Mouse (Mus musculus): ENCODE measurements around the gene Afmid. TPM values are rescaled to one million over a fixed set of nuclear protein-coding genes. Genes with fewer than 3 reads are reported as not detected.
A peak's percentile ranks its signal among the peaks of the same experiment; 100 is the strongest.

The Afmid gene
- polyA plus RNA-seq, 1 experiment from 2014 or later = 5.7 TPM

DNA sequence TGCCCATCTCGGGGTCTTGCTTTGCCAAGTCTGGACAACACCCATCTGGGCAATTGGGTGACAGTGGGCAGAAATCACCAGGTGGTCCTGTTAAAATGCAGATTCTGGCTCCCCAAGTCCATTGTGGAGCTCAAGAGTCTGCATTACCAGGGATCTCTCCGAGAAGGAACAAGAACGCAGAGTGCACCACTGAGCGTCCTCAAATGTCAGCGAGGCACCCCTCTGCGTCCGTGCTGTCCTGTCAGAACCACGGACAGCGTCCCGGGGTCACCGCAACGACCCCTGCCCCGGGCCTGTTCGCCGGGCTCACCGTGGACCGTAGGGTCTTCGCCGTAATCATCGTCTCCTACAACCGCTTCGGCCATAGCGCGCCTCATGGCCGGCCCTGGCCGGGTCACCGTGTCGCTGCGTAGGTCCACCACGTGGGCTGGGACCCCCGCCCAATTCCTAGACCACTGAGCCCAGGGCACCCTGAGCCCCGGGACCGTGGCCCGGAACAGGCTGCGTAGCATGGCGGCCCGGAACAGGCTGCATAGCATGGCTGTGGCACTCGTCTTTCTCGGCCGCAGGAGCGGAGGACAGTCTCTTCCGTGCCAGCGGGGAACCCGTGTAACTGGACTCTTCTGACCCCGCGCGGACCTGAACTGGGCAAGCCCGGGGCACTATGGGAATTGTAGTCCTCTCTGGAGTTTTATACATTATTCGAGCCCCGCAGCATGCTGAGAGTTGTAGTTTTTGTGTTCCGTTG lies 47.3 kb downstream of the Afmid start, which contains the start of gene Tha1:
Gene Tha1, minus strand, starts transcription at position 621 of the 748 bp plus-strand sequence.
- H3K4me3 ChIP-seq (ENCODE audit: low read depth, low read length) = peak within 1 kb of the TSS; percentile 62
- 1% methylated on average over 51 of the region's 51 CpGs for WGBS
- peak; percentile 86 for DNase-seq (ENCODE audit: low spot score)
- peaks cover under 1% of the 10 kb centered on the region for H3K4me1 ChIP-seq (ENCODE audit: control insufficient read depth, insufficient read depth, low read length)
- H3K27me3 ChIP-seq (replicated peaks; ENCODE audit: control insufficient read depth, insufficient read depth, low read length) = no peaks in the 10 kb centered on the region
- H3K36me3 ChIP-seq (ENCODE audit: control insufficient read depth, insufficient read depth, low read length) = no peaks in the 10 kb centered on the region
- no peaks in the 10 kb centered on the region for H3K9me3 ChIP-seq (replicated peaks; ENCODE audit: control insufficient read depth, low read length)
- peak within 1 kb of the TSS; percentile 69 for H3K9ac ChIP-seq (ENCODE audit: low read length)
- peak within 1 kb of the TSS; percentile 73 for H3K4me2 ChIP-seq (ENCODE audit: low read length)
- peak; percentile 78 for ATAC-seq
- H3K27ac ChIP-seq (ENCODE audit: low read depth, low read length) = no peak within 1 kb of the TSS

DNA sequence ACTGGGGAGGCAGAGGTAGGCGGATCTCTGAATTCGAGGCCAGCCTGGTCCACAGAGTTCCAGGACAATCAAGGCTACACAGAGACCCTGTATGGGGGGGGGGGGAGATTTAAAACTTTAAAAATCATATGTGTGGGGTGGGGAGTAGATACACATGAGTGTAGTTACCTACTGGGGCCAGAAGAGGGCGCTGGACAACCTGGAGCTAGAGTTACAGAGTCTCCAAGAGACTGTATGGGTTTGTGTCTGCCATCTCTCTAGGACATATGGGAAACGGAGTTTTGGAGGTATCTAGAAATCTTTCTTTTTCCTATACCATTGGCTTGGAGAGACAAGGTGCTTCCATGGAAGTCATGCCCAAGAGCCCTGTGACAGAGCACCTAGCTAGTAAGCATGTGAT lies 48.7 kb downstream of the Afmid start:
- DNase-seq (ENCODE audit: low spot score) = no peak
- Histone ChIP-seq H3K27ac (ENCODE audit: low read depth, low read length) (no peak overlapping the region), H3K27me3 (replicated peaks; ENCODE audit: control insufficient read depth, insufficient read depth, low read length) (no peaks in the 10 kb centered on the region), H3K9ac (ENCODE audit: low read length) (no peak overlapping the region), H3K4me2 (ENCODE audit: low read length) (no peak overlapping the region), H3K4me1 (ENCODE audit: control insufficient read depth, insufficient read depth, low read length) (peaks cover 10% of the 10 kb centered on the region), H3K4me3 (ENCODE audit: low read depth, low read length) (no peak overlapping the region), H3K36me3 (ENCODE audit: control insufficient read depth, insufficient read depth, low read length) (no peaks in the 10 kb centered on the region), H3K9me3 (replicated peaks; ENCODE audit: control insufficient read depth, low read length) (no peaks in the 10 kb centered on the region)
- 63% methylated on average over 4 of the region's 4 CpGs for WGBS
- ATAC-seq = no peak

DNA sequence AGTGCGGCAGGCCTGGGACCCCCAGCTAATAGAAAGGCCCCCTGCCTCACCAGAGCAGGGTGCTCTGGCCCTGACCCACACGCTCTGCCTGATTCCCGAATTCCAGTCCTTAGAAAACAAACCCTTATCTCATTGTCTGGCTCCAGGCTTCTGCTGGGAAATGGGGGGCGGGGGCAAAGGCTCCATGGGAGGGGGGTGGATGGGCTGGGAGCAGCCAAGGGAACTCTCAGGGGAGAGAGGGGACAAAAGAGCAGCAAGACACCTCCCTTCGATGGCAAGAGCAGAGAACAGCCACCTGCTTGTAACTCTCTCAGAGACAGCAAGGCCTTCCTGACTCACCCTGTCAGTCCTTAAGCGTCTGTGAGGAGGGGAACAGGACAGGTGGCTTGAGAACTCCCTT lies 50.0 kb downstream of the Afmid start:
- Histone ChIP-seq H3K27ac (ENCODE audit: low read depth, low read length) (no peak overlapping the region), H3K9ac (ENCODE audit: low read length) (no peak overlapping the region), H3K4me2 (ENCODE audit: low read length) (no peak overlapping the region), H3K9me3 (replicated peaks; ENCODE audit: control insufficient read depth, low read length) (no peaks in the 10 kb centered on the region), H3K4me3 (ENCODE audit: low read depth, low read length) (no peak overlapping the region), H3K36me3 (ENCODE audit: control insufficient read depth, insufficient read depth, low read length) (no peaks in the 10 kb centered on the region), H3K27me3 (replicated peaks; ENCODE audit: control insufficient read depth, insufficient read depth, low read length) (no peaks in the 10 kb centered on the region), H3K4me1 (ENCODE audit: control insufficient read depth, insufficient read depth, low read length) (peaks cover 10% of the 10 kb centered on the region)
- 10% methylated on average over 6 of the region's 6 CpGs for WGBS
- no peak for DNase-seq (ENCODE audit: low spot score)
- no peak for ATAC-seq

DNA sequence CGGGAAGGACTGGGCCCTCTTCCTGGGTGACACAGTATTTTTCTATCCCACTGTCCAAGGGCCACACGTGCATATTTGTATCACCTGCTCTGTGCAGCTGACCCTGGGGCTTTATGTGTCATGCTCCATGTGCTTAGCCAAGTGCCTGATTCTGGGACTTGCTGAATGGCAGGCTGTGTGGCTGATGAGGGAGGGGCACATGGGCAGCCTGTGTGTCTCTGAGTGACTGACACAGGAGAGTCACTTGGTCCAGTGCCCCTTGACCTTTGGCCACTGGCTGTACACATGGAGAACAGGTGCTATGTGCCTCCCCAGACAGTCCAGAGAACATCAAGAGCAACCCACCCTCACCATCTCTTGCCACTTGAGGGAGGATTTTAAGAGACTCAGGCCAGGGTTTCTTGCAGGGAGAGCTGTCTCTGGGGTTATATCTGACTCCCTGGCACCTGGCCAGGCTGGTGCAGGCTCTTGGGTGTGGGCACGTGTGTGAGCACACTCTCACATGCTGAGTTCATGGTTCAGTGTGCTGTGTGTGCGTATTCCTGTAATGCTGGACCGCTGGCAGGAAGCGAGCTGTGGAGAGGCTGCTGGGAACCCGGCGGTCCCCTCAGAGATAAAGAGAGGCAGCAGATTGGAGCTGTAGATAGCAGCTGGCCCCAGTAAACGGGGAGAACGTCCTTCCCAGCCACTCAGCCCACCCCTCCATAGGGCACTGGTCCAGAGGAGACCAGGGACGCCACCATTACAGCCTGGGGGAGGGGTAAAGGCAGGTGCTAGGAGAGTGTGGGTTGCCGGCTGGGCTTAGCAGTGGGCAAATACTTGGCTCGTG lies 52.4 kb downstream of the Afmid start:
- Histone ChIP-seq H3K36me3 (ENCODE audit: control insufficient read depth, insufficient read depth, low read length) (no peaks in the 10 kb centered on the region), H3K27me3 (replicated peaks; ENCODE audit: control insufficient read depth, insufficient read depth, low read length) (no peaks in the 10 kb centered on the region), H3K9ac (ENCODE audit: low read length) (peak overlapping the region; percentile 35; the same call in 1 of the 2 replicates), H3K9me3 (replicated peaks; ENCODE audit: control insufficient read depth, low read length) (no peaks in the 10 kb centered on the region), H3K27ac (ENCODE audit: low read depth, low read length) (peak overlapping the region; percentile 63), H3K4me1 (ENCODE audit: control insufficient read depth, insufficient read depth, low read length) (peaks cover 10% of the 10 kb centered on the region), H3K4me3 (ENCODE audit: low read depth, low read length) (no peak overlapping the region), H3K4me2 (ENCODE audit: low read length) (peak overlapping the region; percentile 34; the same call in 1 of the 2 replicates)
- DNase-seq (ENCODE audit: low spot score) (peak; percentile 73), ATAC-seq (peak; percentile 70)
- 28% methylated on average over 12 of the region's 13 CpGs for WGBS

DNA sequence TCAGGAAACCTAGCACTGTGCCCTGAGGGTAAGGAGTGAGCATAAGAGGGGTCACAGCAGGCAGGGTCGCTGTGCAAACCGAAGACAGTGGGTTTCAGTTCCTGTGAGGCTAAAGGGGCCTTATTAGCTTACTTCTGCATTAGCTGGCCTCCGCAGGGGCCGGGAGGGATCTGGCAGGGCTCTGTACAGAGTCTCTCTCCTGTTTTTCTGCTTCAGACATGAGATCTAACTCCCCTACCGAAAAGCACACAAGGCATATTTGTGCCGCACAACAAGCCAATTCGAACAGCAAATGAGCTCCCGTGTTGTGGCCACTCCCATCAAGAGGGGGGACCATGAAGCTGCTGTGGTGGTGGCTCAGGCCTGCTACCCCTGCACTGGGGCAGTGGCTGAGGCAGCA lies 53.2 kb downstream of the Afmid start:
- H3K4me2 ChIP-seq (ENCODE audit: low read length) = peak overlapping the region; percentile 34; the same call in 1 of the 2 replicates
- DNase-seq (ENCODE audit: low spot score) (no peak), ATAC-seq (peak; percentile 29)
- peaks cover 10% of the 10 kb centered on the region; the same call in 1 of the 2 replicates for H3K4me1 ChIP-seq (ENCODE audit: control insufficient read depth, insufficient read depth, low read length)
- H3K27me3 ChIP-seq (replicated peaks; ENCODE audit: control insufficient read depth, insufficient read depth, low read length) = no peaks in the 10 kb centered on the region
- peak overlapping the region; percentile 63 for H3K27ac ChIP-seq (ENCODE audit: low read depth, low read length)
- 8% methylated on average over 8 of the region's 8 CpGs for WGBS
- H3K9ac ChIP-seq (ENCODE audit: low read length) = peak overlapping the region; percentile 13; the same call in 1 of the 2 replicates
- no peaks in the 10 kb centered on the region for H3K9me3 ChIP-seq (replicated peaks; ENCODE audit: control insufficient read depth, low read length)
- no peaks in the 10 kb centered on the region for H3K36me3 ChIP-seq (ENCODE audit: control insufficient read depth, insufficient read depth, low read length)
- no peak overlapping the region for H3K4me3 ChIP-seq (ENCODE audit: low read depth, low read length)

DNA sequence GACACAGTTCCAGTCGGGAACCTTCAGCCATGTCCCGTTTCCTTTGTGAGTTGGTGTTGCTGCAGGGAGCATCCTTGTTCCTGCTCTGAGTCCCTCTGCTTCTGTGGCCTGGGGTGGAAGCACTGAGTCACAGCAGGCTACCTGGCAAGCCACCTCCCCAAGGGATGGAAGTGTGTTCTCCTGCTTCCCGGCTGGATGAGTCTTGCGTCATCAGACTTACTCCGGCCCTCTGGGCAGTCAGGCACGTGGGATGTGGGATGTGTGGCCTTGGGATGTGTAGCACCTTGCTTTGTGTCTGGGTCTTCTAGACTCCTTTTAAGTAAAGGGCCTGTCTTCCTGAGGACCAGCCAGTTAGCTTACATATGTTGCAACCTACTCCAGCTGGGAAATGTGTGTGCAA lies 54.0 kb downstream of the Afmid start:
- H3K36me3 ChIP-seq (ENCODE audit: control insufficient read depth, insufficient read depth, low read length) = no peaks in the 10 kb centered on the region

DNA sequence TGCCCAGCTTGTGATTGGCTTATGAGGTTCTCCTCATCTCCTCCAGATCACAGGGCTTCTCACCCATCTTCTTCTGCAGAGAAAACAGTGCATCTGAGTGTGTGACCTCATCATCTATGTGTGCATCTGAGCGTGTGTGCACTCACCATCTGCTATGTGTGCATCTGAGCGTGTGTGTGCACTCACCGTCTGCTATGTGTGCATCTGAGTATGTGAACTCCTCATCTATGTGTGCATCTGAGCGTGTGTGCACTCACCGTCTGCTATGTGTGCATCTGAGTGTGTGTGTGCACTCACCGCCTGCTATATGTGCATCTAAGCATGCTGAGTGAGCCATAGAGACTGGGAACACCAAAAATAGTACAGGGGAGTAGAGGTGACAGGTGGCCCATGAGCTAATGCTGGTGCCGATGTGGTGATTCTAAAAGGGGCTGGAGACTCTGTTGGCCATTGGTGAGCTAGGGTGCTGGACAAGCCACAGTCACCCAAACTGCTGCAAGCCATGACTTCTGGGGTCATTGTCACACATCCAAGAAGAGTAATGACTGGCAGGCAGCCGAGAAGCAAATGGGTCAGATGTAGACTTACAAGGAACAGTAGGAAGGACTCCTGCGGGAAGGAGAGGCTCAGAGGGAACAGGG lies 54.7 kb downstream of the Afmid start:
- DNase-seq (ENCODE audit: low spot score) (no peak), ATAC-seq (no peak)
- no peaks in the 10 kb centered on the region for H3K36me3 ChIP-seq (ENCODE audit: control insufficient read depth, insufficient read depth, low read length)
- H3K4me1 ChIP-seq (ENCODE audit: control insufficient read depth, insufficient read depth, low read length) = peaks cover 10% of the 10 kb centered on the region; the same call in 1 of the 2 replicates
- WGBS = 87% methylated on average over 9 of the region's 9 CpGs
- H3K9ac ChIP-seq (ENCODE audit: low read length) = no peak overlapping the region
- H3K27ac ChIP-seq (ENCODE audit: low read depth, low read length) = no peak overlapping the region
- H3K9me3 ChIP-seq (replicated peaks; ENCODE audit: control insufficient read depth, low read length) = no peaks in the 10 kb centered on the region
- no peak overlapping the region for H3K4me3 ChIP-seq (ENCODE audit: low read depth, low read length)
- H3K4me2 ChIP-seq (ENCODE audit: low read length) = no peak overlapping the region
- H3K27me3 ChIP-seq (replicated peaks; ENCODE audit: control insufficient read depth, insufficient read depth, low read length) = 0 out of 2 replicates have a peak, but pooled peaks cover 6% of the 10 kb centered on the region

More for the DNA sequence above, 54.0 kb downstream of the Afmid start:
- Histone ChIP-seq H3K9me3 (replicated peaks; ENCODE audit: control insufficient read depth, low read length) (no peaks in the 10 kb centered on the region), H3K4me2 (ENCODE audit: low read length) (no peak overlapping the region), H3K9ac (ENCODE audit: low read length) (no peak overlapping the region), H3K4me3 (ENCODE audit: low read depth, low read length) (no peak overlapping the region), H3K27ac (ENCODE audit: low read depth, low read length) (no peak overlapping the region), H3K4me1 (ENCODE audit: control insufficient read depth, insufficient read depth, low read length) (peaks cover 10% of the 10 kb centered on the region; the same call in 1 of the 2 replicates), H3K27me3 (replicated peaks; ENCODE audit: control insufficient read depth, insufficient read depth, low read length) (0 out of 2 replicates have a peak, but pooled peaks cover 4% of the 10 kb centered on the region)
- ATAC-seq (no peak), DNase-seq (ENCODE audit: low spot score) (no peak)
- WGBS = 76% methylated on average over 6 of the region's 6 CpGs

DNA sequence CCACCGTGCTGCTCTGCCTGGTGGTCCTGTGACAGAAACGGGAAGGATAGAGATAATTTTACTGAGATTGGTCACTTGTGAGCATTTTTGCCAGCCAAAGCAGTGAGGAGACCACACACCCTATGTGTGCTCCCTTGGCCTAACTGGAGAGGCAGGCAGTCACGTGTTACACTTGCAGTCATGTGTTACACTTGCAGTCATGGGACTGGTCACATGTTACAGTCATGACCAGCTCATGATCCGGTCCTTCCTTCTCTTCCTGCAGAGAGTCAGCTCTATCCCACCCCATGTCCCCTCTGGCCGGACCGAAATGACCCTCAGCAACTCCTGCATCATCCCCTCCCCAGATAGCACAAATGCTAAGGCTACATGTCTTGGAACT lies 55.2 kb downstream of the Afmid start:
- no peak for ATAC-seq
- no peak for DNase-seq (ENCODE audit: low spot score)
- no peak overlapping the region for H3K9ac ChIP-seq (ENCODE audit: low read length)
- H3K36me3 ChIP-seq (ENCODE audit: control insufficient read depth, insufficient read depth, low read length) = no peaks in the 10 kb centered on the region
- H3K4me1 ChIP-seq (ENCODE audit: control insufficient read depth, insufficient read depth, low read length) = peaks cover 10% of the 10 kb centered on the region; the same call in 1 of the 2 replicates
- no peaks in the 10 kb centered on the region for H3K9me3 ChIP-seq (replicated peaks; ENCODE audit: control insufficient read depth, low read length)
- H3K4me2 ChIP-seq (ENCODE audit: low read length) = no peak overlapping the region
- no peak overlapping the region for H3K4me3 ChIP-seq (ENCODE audit: low read depth, low read length)
- 0 out of 2 replicates have a peak, but pooled peaks cover 6% of the 10 kb centered on the region for H3K27me3 ChIP-seq (replicated peaks; ENCODE audit: control insufficient read depth, insufficient read depth, low read length)
- H3K27ac ChIP-seq (ENCODE audit: low read depth, low read length) = no peak overlapping the region
- WGBS = 89% methylated on average over 6 of the region's 6 CpGs

All from forebrain, embryonic 14.5 days (tissue).